Mouse (Mus musculus) heart, postnatal 0 days (tissue): ENCODE data around the gene Rab11fip5. TPM values are rescaled to one million over a fixed set of nuclear protein-coding genes. Genes with fewer than 3 reads are reported as not detected.

Experiments
- ATAC-seq: fragments of 200-750 bp; cut with Nextera tagmentation; 2 replicates; pipeline ENCODE4 v1.8.0; 2017; ENCODE audit warnings: low read depth, moderate number of reproducible peaks, moderate library complexity; ENCODE audit not compliant: insufficient read depth
- DNase-seq: peaks from one replicate; pipeline ENCODE4 v3.0.0-alpha.2; 2016; ENCODE audit warnings: low spot score
- H3K27ac ChIP-seq: fragments of 300-500 bp; sonication (generic); 2 replicates; pipeline ENCODE4 v1.5.1; 2014; ENCODE audit warnings: low read depth, mild to moderate bottlenecking
- H3K27me3 ChIP-seq: fragments of 300-500 bp; sonication (generic); 2 replicates; pipeline ENCODE4 v1.6.1; 2014; ENCODE audit warnings: low read length, mixed read lengths; ENCODE audit not compliant: control insufficient read depth, insufficient read depth
- H3K36me3 ChIP-seq: fragments of 300-500 bp; sonication (generic); replicated peaks from 2 replicates; pipeline ENCODE4 v1.6.1; 2014; ENCODE audit warnings: low read length, mixed read lengths; ENCODE audit not compliant: control insufficient read depth, insufficient read depth
- H3K4me1 ChIP-seq: fragments of 300-500 bp; sonication (generic); 2 replicates; pipeline ENCODE4 v1.6.1; 2014; ENCODE audit warnings: antibody characterized with exemption; ENCODE audit not compliant: control insufficient read depth, insufficient read depth
- H3K4me2 ChIP-seq: fragments of 300-500 bp; sonication (generic); 2 replicates; pipeline ENCODE4 v1.6.1; 2014; ENCODE audit warnings: low read depth, mild to moderate bottlenecking, low read length, moderate library complexity
- H3K4me3 ChIP-seq: fragments of 300-500 bp; sonication (generic); 2 replicates; pipeline ENCODE4 v1.5.1; 2014; ENCODE audit warnings: low read depth, low read length
- H3K9ac ChIP-seq: fragments of 300-500 bp; sonication (generic); replicated peaks from 2 replicates; pipeline ENCODE4 v1.6.1; 2014; ENCODE audit warnings: low read depth, low read length, mixed read lengths
- H3K9me3 ChIP-seq: fragments of 300-500 bp; sonication (generic); replicated peaks from 2 replicates; pipeline ENCODE4 v1.6.1; 2016; ENCODE audit warnings: low read length; ENCODE audit not compliant: control insufficient read depth
- CTCF ChIP-seq: IDR thresholded peaks from 2 replicates; pipeline ENCODE4 v1.5.1; 2016; ENCODE audit warnings: antibody characterized with exemption, control low read depth, low read depth
- EP300 ChIP-seq: IDR thresholded peaks from 2 replicates; pipeline ENCODE4 v1.6.1; 2016; ENCODE audit warnings: antibody characterized with exemption, low read depth
- WGBS: fragments of 180-500 bp; shearing (Covaris S2); extraction: QIAGEN DNeasy Blood & Tissue Kit; methylation state at CpG from one replicate; pipeline ENCODE4 v1.1.7; 2014; 5-methylcytosine and 5-hydroxymethylcytosine counted together
- polyA plus RNA-seq: library from polyadenylated mRNA; unstranded; fragments of >200 nt; fragmentation: Nextera tagmentation; extraction: Ambion mirVana; gene quantifications from 2 replicates; pipeline ENCODE4 v1.2.1, GENCODE M21; 2015
- total RNA-seq: library from RNA; depleted of rRNA; stranded (reverse); fragments of >200 nt; gene quantifications from 2 replicates; pipeline ENCODE4 v1.2.3, GENCODE M21; 2014; ENCODE audit warnings: low replicate concordance

Gene Rab11fip5
- total and polyA plus RNA-seq, 2 experiments from 2014 or later = 38.2 to 91.3 TPM

GRCm38 (mm10) chr6:85373066-85373860 lies 1.2 kb downstream of the Rab11fip5 start:
- ATAC-seq (no peak), DNase-seq (no peak)
- H3K9me3 ChIP-seq = no peaks in the 10 kb centered on the region
- H3K4me3 ChIP-seq = peak overlapping the region; percentile 97
- peak overlapping the region; percentile 92 for H3K27ac ChIP-seq
- H3K27me3 ChIP-seq = no peaks in the 10 kb centered on the region
- peak overlapping the region; percentile 90 for H3K4me2 ChIP-seq
- TF ChIP-seq EP300 (no peak), CTCF (no peak)
- peaks cover 10% of the 10 kb centered on the region; the same call in 1 of the 2 replicates for H3K36me3 ChIP-seq
- H3K4me1 ChIP-seq = peaks cover 44% of the 10 kb centered on the region
- peak overlapping the region; percentile 96 for H3K9ac ChIP-seq
- 44% methylated on average over 10 of the region's 10 CpGs for WGBS

DNA sequence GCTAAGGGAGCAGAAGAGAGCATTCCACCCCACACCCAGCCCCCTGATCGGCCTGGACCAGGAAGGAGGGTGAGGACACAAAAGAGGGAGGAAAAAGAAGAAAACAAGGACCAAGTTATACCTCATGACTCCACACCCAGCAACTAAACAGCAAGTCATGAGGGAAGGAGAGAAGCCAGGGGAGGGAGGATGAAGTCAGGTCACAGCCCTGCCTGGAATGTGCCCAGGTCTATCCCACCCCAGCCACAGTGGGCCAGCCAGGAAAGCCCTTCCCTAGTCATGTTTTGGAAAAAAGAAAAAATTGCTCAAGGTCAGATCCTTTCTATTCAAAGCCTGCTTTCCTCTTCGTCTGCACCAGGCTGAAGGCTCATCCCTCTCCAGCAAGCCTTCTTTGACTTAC lies 1.9 kb downstream of the Rab11fip5 start:
- Histone ChIP-seq H3K4me1 (peaks cover 52% of the 10 kb centered on the region), H3K4me2 (peak overlapping the region; percentile 90), H3K9ac (peak overlapping the region; percentile 96), H3K9me3 (no peaks in the 10 kb centered on the region), H3K27ac (peak overlapping the region; percentile 92), H3K27me3 (no peaks in the 10 kb centered on the region), H3K4me3 (peak overlapping the region; percentile 97), H3K36me3 (peaks cover 10% of the 10 kb centered on the region)
- 10% methylated on average over 2 of the region's 2 CpGs for WGBS
- DNase-seq (no peak), ATAC-seq (no peak)
- TF ChIP-seq CTCF (no peak), EP300 (no peak)

GRCm38 (mm10) chr6:85371859-85372405 lies 2.5 kb downstream of the Rab11fip5 start:
- 30% methylated on average over 6 of the region's 6 CpGs for WGBS
- no peak for DNase-seq
- no peak for ATAC-seq
- no peaks in the 10 kb centered on the region for H3K9me3 ChIP-seq
- peak overlapping the region; percentile 92 for H3K27ac ChIP-seq
- peak overlapping the region; percentile 96 for H3K9ac ChIP-seq
- peak overlapping the region; percentile 97 for H3K4me3 ChIP-seq
- peaks cover 57% of the 10 kb centered on the region for H3K4me1 ChIP-seq
- peaks cover 10% of the 10 kb centered on the region for H3K36me3 ChIP-seq
- no peaks in the 10 kb centered on the region for H3K27me3 ChIP-seq
- TF ChIP-seq CTCF (no peak), EP300 (no peak)
- H3K4me2 ChIP-seq = peak overlapping the region; percentile 90

DNA sequence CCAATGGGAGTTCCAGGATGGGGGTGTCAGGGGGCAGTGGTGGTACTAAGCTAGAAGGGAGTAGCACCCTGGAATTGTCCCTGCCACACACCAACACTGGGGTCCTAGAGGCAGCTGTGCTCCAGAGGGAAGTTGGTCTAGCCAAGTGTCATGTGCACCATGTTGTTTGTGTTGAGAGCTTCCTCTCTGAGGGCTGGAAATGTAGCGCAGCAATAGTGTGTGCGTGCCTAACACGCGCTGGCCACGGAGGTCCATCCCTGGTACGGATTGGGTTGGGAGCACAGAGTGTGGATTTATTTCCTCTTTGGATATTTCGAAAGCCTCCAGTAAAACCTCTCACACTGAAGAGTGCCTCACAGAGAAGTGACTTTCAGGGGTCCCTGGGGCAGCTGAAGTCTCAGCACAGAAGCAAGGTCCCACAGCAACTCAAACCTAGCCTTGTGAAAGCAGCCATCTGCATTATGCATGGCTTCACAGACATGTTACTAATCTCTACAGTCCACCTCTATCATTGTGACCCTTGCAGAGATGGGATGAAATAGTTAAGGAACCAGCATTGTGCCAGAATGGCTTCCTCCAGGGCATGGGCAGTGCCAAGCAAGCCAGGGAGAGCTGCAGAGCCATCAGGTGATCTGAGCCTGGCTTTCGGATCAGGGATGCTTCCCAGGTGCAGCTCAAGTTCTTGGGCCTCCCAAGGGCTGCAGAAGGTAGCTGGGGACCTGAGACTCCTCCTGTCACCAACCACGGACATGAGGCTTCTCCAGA lies 3.6 kb downstream of the Rab11fip5 start:
- no peaks in the 10 kb centered on the region for H3K9me3 ChIP-seq
- H3K4me1 ChIP-seq = peaks cover 68% of the 10 kb centered on the region
- H3K4me3 ChIP-seq = no peak overlapping the region
- TF ChIP-seq EP300 = no peak
- TF ChIP-seq CTCF = no peak
- peak overlapping the region; percentile 92 for H3K27ac ChIP-seq
- no peak for DNase-seq
- peak overlapping the region; percentile 96; the same call in 1 of the 2 replicates for H3K9ac ChIP-seq
- H3K27me3 ChIP-seq = no peaks in the 10 kb centered on the region
- peaks cover 10% of the 10 kb centered on the region for H3K36me3 ChIP-seq
- no peak for ATAC-seq
- peak overlapping the region; percentile 90 for H3K4me2 ChIP-seq
- 87% methylated on average over 9 of the region's 9 CpGs for WGBS

DNA sequence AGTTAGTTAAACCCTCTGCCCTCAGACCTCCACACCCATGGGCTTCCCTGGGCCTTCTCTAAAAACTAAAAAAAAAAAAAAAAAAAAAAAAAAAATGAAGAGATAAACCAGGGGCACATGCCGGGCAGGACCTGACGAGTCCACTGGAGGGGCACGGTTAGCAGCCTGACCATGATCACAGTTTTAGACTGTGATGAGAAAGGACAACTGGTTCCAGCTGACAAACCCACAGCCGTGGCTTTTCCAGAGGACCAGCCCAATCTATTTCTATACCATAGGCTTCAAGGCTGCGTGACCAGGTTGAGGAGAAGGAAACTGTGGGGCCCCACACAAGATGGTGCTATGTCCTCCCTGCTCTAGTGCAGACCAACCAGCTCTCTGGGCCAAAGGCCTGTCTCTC lies 4.4 kb downstream of the Rab11fip5 start:
- no peak for ATAC-seq
- H3K27ac ChIP-seq = peak overlapping the region; percentile 92
- DNase-seq = no peak
- TF ChIP-seq EP300 (no peak), CTCF (no peak)
- H3K9me3 ChIP-seq = no peaks in the 10 kb centered on the region
- 55% methylated on average over 5 of the region's 5 CpGs for WGBS
- no peak overlapping the region for H3K9ac ChIP-seq
- H3K4me3 ChIP-seq = no peak overlapping the region
- 0 out of 2 replicates have a peak overlapping the region, but pooled peaks have one; percentile 19 for H3K4me2 ChIP-seq
- H3K36me3 ChIP-seq = peaks cover 10% of the 10 kb centered on the region
- peaks cover 75% of the 10 kb centered on the region for H3K4me1 ChIP-seq
- no peaks in the 10 kb centered on the region for H3K27me3 ChIP-seq
